Mouse (Mus musculus) forebrain, embryonic 14.5 days (tissue): ENCODE measurements around the gene Wrb. TPM values are rescaled to one million over a fixed set of nuclear protein-coding genes. Genes with fewer than 3 reads are reported as not detected.

Source experiments
- ATAC-seq: fragments of 200-750 bp; cut with Nextera tagmentation; 2 replicates; pipeline ENCODE4 v1.8.0; 2017; ENCODE audit warnings: mild to moderate bottlenecking, moderate library complexity
- DNase-seq: peaks from one replicate; pipeline ENCODE4 v3.0.0-alpha.2; 2015; ENCODE audit warnings: low spot score
- H3K27ac ChIP-seq: fragments of 300-500 bp; sonication (generic); 2 replicates; pipeline ENCODE4 v1.5.1; 2014; ENCODE audit warnings: low read depth, mild to moderate bottlenecking, control low read depth, low read length, moderate library complexity
- H3K27me3 ChIP-seq: fragments of 300-500 bp; sonication (generic); replicated peaks from 2 replicates; pipeline ENCODE4 v1.6.1; 2014; ENCODE audit warnings: low read length, control low read depth, mixed read lengths; ENCODE audit not compliant: control insufficient read depth, insufficient read depth
- H3K36me3 ChIP-seq: fragments of 300-500 bp; sonication (generic); 2 replicates; pipeline ENCODE4 v1.6.1; 2014; ENCODE audit warnings: low read length, control low read depth; ENCODE audit not compliant: control insufficient read depth, insufficient read depth
- H3K4me1 ChIP-seq: fragments of 300-500 bp; sonication (generic); 2 replicates; pipeline ENCODE4 v1.6.1; 2014; ENCODE audit warnings: antibody characterized with exemption, low read length, control low read depth; ENCODE audit not compliant: control insufficient read depth, insufficient read depth
- H3K4me2 ChIP-seq: fragments of 300-500 bp; sonication (generic); 2 replicates; pipeline ENCODE4 v1.6.1; 2014; ENCODE audit warnings: mild to moderate bottlenecking, control low read depth, low read length
- H3K4me3 ChIP-seq: fragments of 300-500 bp; sonication (generic); 2 replicates; pipeline ENCODE4 v1.5.1; 2014; ENCODE audit warnings: low read depth, low read length, control low read depth
- H3K9ac ChIP-seq: fragments of 300-500 bp; sonication (generic); 2 replicates; pipeline ENCODE4 v1.6.1; 2014; ENCODE audit warnings: mild to moderate bottlenecking, low read length, control low read depth, moderate library complexity
- H3K9me3 ChIP-seq: fragments of 300-500 bp; sonication (generic); replicated peaks from 2 replicates; pipeline ENCODE4 v1.6.1; 2016; ENCODE audit warnings: low read length, control low read depth, mixed read lengths; ENCODE audit not compliant: control insufficient read depth
- WGBS: fragments of 180-500 bp; shearing (Covaris S2); extraction: QIAGEN DNeasy Blood & Tissue Kit; methylation state at CpG from one replicate; pipeline ENCODE4 v1.1.7; 2014; 5-methylcytosine and 5-hydroxymethylcytosine counted together
- polyA plus RNA-seq: library from polyadenylated mRNA; unstranded; fragments of >200 nt; fragmentation: Nextera tagmentation; extraction: Ambion mirVana; gene quantifications from 2 replicates; pipeline ENCODE4 v1.2.1, GENCODE M21; 2014

Wrb gene
- polyA plus RNA-seq, 1 experiment from 2014 or later: 188 TPM

GRCm38 (mm10) chr16:96151551-96151950 lies 6.3 kb downstream of the Wrb start:
- peaks cover 1% of the 10 kb centered on the region; the same call in 1 of the 2 replicates for H3K4me1 ChIP-seq
- 31% methylated on average over 9 of the region's 9 CpGs for WGBS
- H3K4me3 ChIP-seq: no peak overlapping the region

GRCm38 (mm10) chr16:96154476-96154875 lies 9.3 kb downstream of the Wrb start:
- H3K4me3 ChIP-seq: no peak overlapping the region
- no peak overlapping the region for H3K9ac ChIP-seq
- no peaks in the 10 kb centered on the region for H3K9me3 ChIP-seq
- peaks cover 7% of the 10 kb centered on the region; the same call in 1 of the 2 replicates for H3K4me1 ChIP-seq
- H3K4me2 ChIP-seq: no peak overlapping the region
- peaks cover 34% of the 10 kb centered on the region for H3K36me3 ChIP-seq
- WGBS: 96% methylated on average over 2 of the region's 2 CpGs
- DNase-seq: no peak
- ATAC-seq: no peak
- no peak overlapping the region for H3K27ac ChIP-seq
- no peaks in the 10 kb centered on the region for H3K27me3 ChIP-seq

More at GRCm38 (mm10) chr16:96151551-96151950, 6.3 kb downstream of the Wrb start:
- no peaks in the 10 kb centered on the region for H3K9me3 ChIP-seq
- peak; percentile 69 for DNase-seq
- H3K27ac ChIP-seq: no peak overlapping the region
- no peak overlapping the region for H3K4me2 ChIP-seq
- ATAC-seq: peak; percentile 30
- no peak overlapping the region for H3K9ac ChIP-seq
- H3K27me3 ChIP-seq: no peaks in the 10 kb centered on the region
- H3K36me3 ChIP-seq: peaks cover 40% of the 10 kb centered on the region

- no peak for ATAC-seq
- H3K36me3 ChIP-seq: peaks cover 34% of the 10 kb centered on the region
These were observed 10.8 kb downstream of the Wrb start for GRCm38 (mm10) chr16:96156019-96156418.

GRCm38 (mm10) chr16:96157171-96157570 lies 12.0 kb downstream of the Wrb start:
- H3K27me3 ChIP-seq: no peaks in the 10 kb centered on the region
- no peaks in the 10 kb centered on the region for H3K9me3 ChIP-seq
- peaks cover 34% of the 10 kb centered on the region for H3K36me3 ChIP-seq
- peaks cover 7% of the 10 kb centered on the region; the same call in 1 of the 2 replicates for H3K4me1 ChIP-seq
- WGBS: 86% methylated on average over 11 of the region's 11 CpGs
- H3K9ac ChIP-seq: no peak overlapping the region
- H3K27ac ChIP-seq: no peak overlapping the region
- DNase-seq (no peak), ATAC-seq (no peak)
- H3K4me3 ChIP-seq: no peak overlapping the region
- H3K4me2 ChIP-seq: no peak overlapping the region

More at GRCm38 (mm10) chr16:96156019-96156418, 10.8 kb downstream of the Wrb start:
- Histone ChIP-seq H3K9ac (no peak overlapping the region), H3K27me3 (no peaks in the 10 kb centered on the region), H3K4me3 (no peak overlapping the region), H3K4me2 (no peak overlapping the region), H3K4me1 (peaks cover 7% of the 10 kb centered on the region; the same call in 1 of the 2 replicates), H3K27ac (no peak overlapping the region), H3K9me3 (no peaks in the 10 kb centered on the region)
- WGBS: 81% methylated on average over 8 of the region's 8 CpGs
- peak; percentile 49 for DNase-seq

GRCm38 (mm10) chr16:96158511-96159080 lies 13.4 kb downstream of the Wrb start:
- H3K27me3 ChIP-seq: no peaks in the 10 kb centered on the region
- peak overlapping the region; percentile 48 for H3K4me3 ChIP-seq
- peak overlapping the region; percentile 96 for H3K4me2 ChIP-seq
- WGBS: 63% methylated on average over 12 of the region's 12 CpGs
- peaks cover 7% of the 10 kb centered on the region; the same call in 1 of the 2 replicates for H3K4me1 ChIP-seq
- no peak overlapping the region for H3K27ac ChIP-seq
- no peaks in the 10 kb centered on the region for H3K9me3 ChIP-seq
- DNase-seq (no peak), ATAC-seq (peak; percentile 21; the same call in 1 of the 2 replicates)
- peaks cover 20% of the 10 kb centered on the region for H3K36me3 ChIP-seq
- peak overlapping the region; percentile 87 for H3K9ac ChIP-seq

GRCm38 (mm10) chr16:96159091-96159731 lies 14.0 kb downstream of the Wrb start:
- peak; percentile 67 for DNase-seq

GRCm38 (mm10) chr16:96159794-96160346 lies 14.7 kb downstream of the Wrb start:
- H3K9me3 ChIP-seq: no peaks in the 10 kb centered on the region
- no peak overlapping the region; the same call in 1 of the 2 replicates for H3K27ac ChIP-seq
- peaks cover 7% of the 10 kb centered on the region; the same call in 1 of the 2 replicates for H3K4me1 ChIP-seq
- WGBS: 85% methylated on average over 20 of the region's 20 CpGs
- H3K27me3 ChIP-seq: no peaks in the 10 kb centered on the region
- H3K4me2 ChIP-seq: peak overlapping the region; percentile 96
- ATAC-seq (peak; percentile 22; the same call in 1 of the 2 replicates), DNase-seq (no peak)
- peak overlapping the region; percentile 87 for H3K9ac ChIP-seq
- peak overlapping the region; percentile 48; the same call in 1 of the 2 replicates for H3K4me3 ChIP-seq
- H3K36me3 ChIP-seq: peaks cover 10% of the 10 kb centered on the region; the same call in 1 of the 2 replicates

More at GRCm38 (mm10) chr16:96159091-96159731, 14.0 kb downstream of the Wrb start:
- peak overlapping the region; percentile 96 for H3K4me2 ChIP-seq
- peaks cover 14% of the 10 kb centered on the region for H3K36me3 ChIP-seq
- WGBS: 1% methylated on average over 67 of the region's 67 CpGs
- peak overlapping the region; percentile 87 for H3K9ac ChIP-seq
- no peaks in the 10 kb centered on the region for H3K27me3 ChIP-seq
- H3K27ac ChIP-seq: peak overlapping the region; percentile 74
- no peaks in the 10 kb centered on the region for H3K9me3 ChIP-seq
- peak overlapping the region; percentile 48 for H3K4me3 ChIP-seq
- peak; percentile 80 for ATAC-seq
- peaks cover 7% of the 10 kb centered on the region; the same call in 1 of the 2 replicates for H3K4me1 ChIP-seq

- H3K4me3 ChIP-seq: no peak overlapping the region
- H3K27me3 ChIP-seq: no peaks in the 10 kb centered on the region
- ATAC-seq (no peak), DNase-seq (no peak)
- H3K4me1 ChIP-seq: peaks cover 7% of the 10 kb centered on the region; the same call in 1 of the 2 replicates
- no peak overlapping the region for H3K9ac ChIP-seq
- H3K4me2 ChIP-seq: no peak overlapping the region
- 82% methylated on average over 1 of the region's 1 CpGs for WGBS
- H3K9me3 ChIP-seq: no peaks in the 10 kb centered on the region
- H3K27ac ChIP-seq: no peak overlapping the region
- 0 out of 2 replicates have a peak, but pooled peaks cover 4% of the 10 kb centered on the region for H3K36me3 ChIP-seq
These were observed 15.7 kb downstream of the Wrb start for GRCm38 (mm10) chr16:96160927-96161326.
